ENCODE assay signal across 25 mouse cellular contexts in genomic region chr11:118985571-118985970, GRCm38 (mm10). TPM values are rescaled to one million over a fixed set of nuclear protein-coding genes. Genes with fewer than 3 reads are reported as not detected.
"Had no signal": no experiment of that assay in that cellular context is flagged by ENCODE, and none has a peak within 500 bp of the region (broad histone marks: within the 10 kb centered on the region; RNA-seq: fewer than 3 reads in every experiment).

No protein-coding gene starts in this region.

- H3K9me3 ChIP-seq: kidney, embryonic 15.5 days; liver, embryonic 13.5 days had no signal

- H3K4me2 ChIP-seq: kidney, embryonic 15.5 days; liver, embryonic 13.5 days; midbrain, embryonic 11.5 days had no signal

- DNase-seq: kidney, adult 8-10 months; kidney, postnatal 10 days; kidney, postnatal 36 days; layer of hippocampus, postnatal 36 days; liver, embryonic 13.5 days; lung, adult 2 months; lung, postnatal 14 days; lung, postnatal 4 days; midbrain, embryonic 14.5 days; right cerebral cortex, postnatal 25 days; thymus, adult 18-20 months; thymus, postnatal 36 days had no signal

- H3K36me3 ChIP-seq: kidney, embryonic 15.5 days; liver, embryonic 13.5 days had no signal

- H3K9ac ChIP-seq: kidney, embryonic 15.5 days; liver, embryonic 13.5 days had no signal

- H3K4me1 ChIP-seq: kidney, embryonic 15.5 days; liver, embryonic 13.5 days had no signal

- H3K27ac ChIP-seq: kidney, embryonic 15.5 days; left cerebral cortex, adult 2 months; liver, embryonic 13.5 days had no signal

- H3K4me3 ChIP-seq: kidney, embryonic 15.5 days; left cerebral cortex, adult 2 months; liver, embryonic 13.5 days had no signal

RNA-seq across cellular contexts. Expression of gene Enpp7, which starts 2.4 kb away (rescaled TPM):
- polyA plus RNA-seq: kidney, embryonic 15.5 days; limb, embryonic 11.5 days; liver, adult 2 months; liver, embryonic 13.5 days; liver, embryonic 16.5 days; lung, embryonic 16.5 days; midbrain, embryonic 11.5 days; midbrain, embryonic 14.5 days; midbrain, postnatal 0 days; neural tube, embryonic 11.5 days; neural tube, embryonic 14.5 days; spleen, adult 2 months; stomach, embryonic 16.5 days; testis, adult 2 months had no signal
